Mouse (Mus musculus) heart, adult 18-20 months (tissue): ENCODE data around the gene Ptpn4. TPM values are rescaled to one million over a fixed set of nuclear protein-coding genes. Genes with fewer than 3 reads are reported as not detected.

Experiments
- DNase-seq, 2 experiments: peaks; one replicate each; pipeline ENCODE4 v3.0.0; 2021 to 2022; ENCODE audit warnings: mixed read lengths in 1 of 2
- total RNA-seq, 2 experiments: library from RNA; stranded (reverse); gene quantifications; 2 replicates each; pipeline ENCODE4 v1.2.3; 2021

The Ptpn4 gene
- total RNA-seq, 2 experiments from 2014 or later = 28.1 to 30.2 TPM

DNA sequence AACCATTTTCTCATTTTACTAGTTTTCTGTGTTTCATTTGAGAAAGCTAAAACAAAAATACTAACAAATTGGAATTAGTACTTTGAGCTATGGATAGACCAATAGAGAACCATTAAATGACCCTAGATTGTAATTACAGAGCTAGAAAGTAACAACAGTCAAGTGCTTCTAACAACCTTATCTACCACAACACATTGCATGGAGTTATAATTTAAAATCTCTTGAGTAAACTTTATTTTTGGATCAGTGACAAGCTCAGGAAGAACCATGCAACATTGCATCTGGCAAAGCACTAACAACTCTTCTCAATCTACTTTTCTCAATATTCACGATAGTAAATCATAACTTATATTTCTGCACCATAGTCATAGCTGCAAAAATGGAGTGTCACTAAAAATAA, 29.7 kb downstream of the Ptpn4 start:
- DNase-seq = no peak

DNA sequence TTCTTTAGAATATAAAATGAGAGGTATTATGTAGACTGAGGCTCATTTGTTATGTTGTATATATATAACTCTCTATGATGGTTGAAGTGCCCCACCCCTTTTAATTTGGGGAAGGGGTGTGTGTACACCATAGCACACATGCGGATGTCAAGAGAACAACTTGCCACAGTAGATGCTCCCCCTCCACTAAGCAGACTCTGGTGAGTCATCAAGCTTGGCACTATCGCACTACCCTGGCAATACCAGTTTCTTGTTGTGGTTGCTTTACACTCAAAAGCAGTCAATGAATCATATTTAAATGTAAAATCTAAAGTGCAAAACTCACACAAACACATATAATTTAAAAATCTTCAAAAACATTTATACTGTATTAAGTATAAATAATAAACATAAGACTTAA, 31.4 kb downstream of the Ptpn4 start:
- DNase-seq = no peak

DNA sequence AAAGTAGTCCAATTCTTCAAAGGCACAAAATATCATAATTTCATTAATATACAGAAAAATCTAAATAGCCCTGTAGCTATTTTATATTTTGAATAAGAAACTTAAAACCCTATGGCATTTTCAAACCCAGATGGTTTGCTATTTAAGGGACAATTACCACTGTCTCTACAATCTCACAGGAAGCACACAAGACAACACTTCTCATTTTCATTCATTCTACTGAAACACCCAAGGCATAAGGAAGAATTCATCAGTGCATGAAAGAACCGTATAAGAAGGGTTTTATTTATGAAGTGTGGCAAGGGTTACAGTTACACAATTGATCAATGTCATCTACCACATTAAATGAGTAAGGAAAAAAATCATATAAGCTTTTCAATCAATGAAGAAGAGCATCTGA, 32.8 kb downstream of the Ptpn4 start:
- no peak for DNase-seq

DNA sequence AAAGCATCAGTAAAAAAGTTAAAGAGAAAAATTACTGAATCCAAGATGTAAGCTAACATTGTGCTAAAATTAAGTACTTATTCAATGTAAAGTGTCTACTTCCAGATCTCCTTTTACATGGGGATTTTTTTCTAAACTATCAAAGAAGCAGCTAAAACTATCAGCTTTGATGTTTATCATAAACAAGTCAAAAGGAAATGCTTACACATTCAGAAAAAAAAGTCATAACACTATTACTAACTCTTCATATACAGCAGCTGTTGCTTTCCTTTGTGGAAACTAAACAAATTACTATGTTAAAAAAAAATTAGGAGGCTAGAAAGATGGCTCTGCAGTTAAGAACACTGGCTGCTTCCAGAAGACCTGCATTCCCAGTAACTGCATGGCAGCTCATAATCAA, 42.2 kb downstream of the Ptpn4 start:
- DNase-seq = no peak

DNA sequence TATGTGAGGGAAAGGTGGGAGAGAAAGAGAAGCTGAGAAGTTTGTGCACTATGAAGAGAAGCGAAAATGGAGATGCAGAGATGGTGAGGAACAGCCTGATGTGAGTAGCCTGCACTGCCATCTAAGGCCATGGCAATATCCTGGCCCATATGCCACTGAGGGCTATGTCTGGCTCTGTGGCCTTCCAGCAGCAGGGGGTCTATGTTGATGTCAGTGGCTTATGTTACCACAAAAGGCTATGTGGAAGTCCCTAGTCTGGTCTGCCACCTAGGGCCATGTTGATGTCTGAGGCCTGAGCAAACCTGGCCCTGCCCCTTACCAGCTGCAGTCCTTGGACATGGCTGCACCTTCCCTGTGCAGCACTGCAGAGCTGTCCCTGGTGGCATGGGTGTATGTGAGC, 43.1 kb downstream of the Ptpn4 start:
- DNase-seq = no peak

DNA sequence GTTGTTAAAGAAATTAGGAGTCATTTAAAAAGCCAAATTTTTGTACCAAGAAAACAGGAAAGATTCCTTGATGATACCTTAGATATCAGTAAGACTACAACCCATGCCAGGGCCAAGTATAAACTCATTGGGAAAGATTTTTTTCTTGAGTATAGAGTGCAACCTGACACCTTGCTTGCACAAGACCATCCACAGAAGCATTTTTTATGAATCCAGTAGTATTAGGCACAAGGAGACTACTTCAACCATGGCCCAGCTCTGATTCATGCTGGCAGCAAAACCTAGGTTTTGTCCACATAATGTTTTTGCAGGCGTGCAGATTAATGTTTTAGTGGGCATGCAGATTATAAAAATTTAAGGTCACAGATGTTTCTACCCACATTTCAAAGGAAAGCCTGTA, 46.8 kb downstream of the Ptpn4 start:
- no peak for DNase-seq

DNA sequence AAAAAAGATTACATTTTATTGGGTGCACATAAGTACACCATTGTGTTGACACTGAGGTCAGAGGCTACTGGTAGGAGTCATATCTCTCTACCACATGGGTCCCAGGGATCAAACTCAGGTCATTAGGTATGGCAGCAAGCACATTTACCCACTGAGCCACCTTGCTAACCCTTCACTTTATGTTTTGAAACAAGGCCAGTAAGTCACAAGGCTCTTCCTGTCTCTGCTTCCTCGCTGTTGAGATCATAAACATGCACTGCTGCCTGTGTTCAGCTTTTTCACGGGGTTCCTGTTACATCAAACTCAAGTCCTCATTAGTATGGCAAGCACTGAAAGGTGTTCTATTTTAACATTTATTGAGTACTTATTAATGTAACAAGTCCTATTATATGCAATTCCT, 61.5 kb downstream of the Ptpn4 start:
- no peak for DNase-seq

DNA sequence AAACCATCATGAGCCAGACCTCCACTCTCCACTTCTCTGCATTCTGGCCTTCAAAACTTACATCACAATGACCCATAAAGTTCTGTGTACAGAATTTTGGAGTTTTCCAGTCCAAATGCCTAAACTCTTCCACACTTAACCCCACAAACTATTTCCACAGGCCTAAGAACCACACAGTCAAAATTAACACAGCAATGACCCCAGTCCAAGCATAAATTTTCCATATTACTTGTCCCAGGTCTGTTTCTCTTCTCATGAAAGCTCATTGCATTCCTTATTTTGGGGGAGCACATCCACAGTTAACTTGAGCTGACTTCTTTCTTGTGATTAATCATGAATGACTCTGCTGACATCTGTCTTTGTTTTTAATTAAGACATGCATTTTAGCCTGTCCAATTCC, 101.7 kb downstream of the Ptpn4 start:
- no peak for DNase-seq

DNA sequence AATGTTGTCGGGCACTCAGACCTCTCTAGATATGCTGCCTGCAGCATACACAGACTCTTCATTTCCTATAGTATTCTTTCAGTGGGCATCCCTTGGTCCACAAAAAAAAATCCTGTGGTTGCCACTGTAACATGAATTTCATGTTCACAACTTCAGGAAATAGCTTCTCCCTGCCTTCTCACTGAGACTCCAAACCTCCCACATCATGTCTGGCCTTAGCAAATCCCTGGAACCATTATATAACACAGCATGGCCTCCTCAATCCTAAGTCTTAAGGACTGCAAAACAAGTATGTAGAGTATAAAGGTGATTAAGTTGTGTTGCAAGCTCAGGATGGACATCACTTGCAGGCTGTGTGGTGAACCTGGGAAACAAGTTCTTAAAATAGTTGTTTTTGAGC, 102.6 kb downstream of the Ptpn4 start:
- no peak for DNase-seq

DNA sequence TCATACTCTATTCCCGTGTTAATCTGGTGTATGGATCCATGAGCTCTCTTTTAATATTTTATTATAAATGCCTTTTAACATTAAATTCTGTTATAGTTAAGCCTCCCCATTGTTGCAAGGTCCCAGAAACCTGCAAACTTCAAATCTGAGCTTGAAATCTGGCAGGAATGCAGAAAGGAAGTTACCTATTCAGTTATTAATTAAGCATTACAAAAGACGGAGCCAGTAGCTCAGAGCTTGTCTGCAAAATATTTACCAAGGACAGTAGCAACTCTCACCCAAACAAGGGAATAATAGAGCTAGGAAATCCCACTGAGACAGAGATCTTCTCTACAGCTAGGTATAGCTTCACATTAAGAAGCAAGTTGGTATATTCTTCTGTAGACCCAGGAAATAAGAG, 106.2 kb downstream of the Ptpn4 start:
- no peak for DNase-seq

DNA sequence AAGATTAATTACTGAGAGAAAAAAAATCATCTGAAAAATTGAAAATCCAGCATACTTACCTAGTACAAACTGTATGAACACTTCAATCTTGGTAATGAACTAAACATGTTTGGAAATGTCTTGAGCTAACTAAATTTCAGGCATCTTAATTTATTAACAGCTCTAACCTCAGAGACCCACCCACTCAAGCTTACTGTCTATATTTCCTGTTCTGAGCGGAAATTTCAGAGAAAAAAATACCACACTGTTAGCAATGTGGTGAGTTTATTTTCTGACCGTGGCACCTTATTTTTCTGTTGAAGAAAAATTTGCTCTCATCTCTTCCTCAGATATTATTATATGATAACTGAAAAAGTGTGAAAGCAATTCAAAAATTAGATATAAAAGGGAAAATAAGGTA, 124.4 kb downstream of the Ptpn4 start:
- no peak for DNase-seq

DNA sequence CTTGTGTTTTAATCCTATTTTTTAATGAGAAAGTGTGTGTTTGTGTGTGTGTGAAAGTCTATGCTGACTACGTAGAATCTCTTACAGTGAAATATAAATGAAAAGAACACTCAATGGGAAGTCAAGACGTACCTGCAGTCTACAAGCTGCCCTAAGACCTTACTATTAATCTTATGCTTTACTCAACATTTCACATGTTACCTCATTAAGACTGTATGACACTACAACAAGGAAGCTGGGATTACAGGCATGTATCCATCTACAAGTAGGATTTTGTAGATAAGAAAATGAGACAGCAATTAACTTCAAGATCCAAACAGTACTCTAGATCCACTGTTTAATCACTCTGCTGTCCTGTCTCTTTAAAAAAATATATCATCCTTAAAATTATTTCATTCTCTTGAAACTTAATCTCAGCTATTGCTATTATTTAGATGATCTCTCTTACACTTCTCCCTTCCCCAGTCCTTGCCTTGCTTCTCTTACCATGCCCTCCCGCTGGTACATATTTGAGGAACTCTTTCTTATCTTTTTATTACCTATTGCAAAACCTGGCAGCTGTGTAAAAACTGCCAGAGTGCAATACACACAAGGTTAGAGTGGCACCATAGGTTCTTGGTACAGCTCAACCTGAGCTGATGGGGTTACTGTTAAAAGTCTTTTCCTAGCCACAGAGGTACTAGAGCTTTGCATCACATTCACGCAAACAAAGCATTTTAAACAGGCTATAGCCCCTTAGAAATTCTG, 130.8 kb downstream of the Ptpn4 start:
- DNase-seq = no peak

DNA sequence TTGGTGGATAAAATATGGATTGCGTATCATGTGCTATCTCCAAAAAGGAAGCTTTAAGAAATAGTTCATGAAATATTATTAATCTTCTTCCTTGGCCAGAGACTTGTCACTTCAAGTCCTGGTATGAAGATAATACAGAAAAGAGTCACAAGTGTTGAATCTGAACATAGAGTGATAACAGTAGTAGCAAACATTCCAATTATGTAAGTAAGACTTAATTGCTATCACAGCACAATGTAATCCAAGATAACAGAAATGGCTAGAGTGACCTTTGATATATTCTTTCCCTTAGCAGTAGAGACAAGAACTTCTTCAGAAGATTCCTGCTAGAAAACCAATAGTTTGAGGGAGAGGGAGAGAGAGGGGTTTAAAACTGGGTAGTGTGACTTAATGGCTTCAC, 140.6 kb downstream of the Ptpn4 start:
- DNase-seq = no peak

DNA sequence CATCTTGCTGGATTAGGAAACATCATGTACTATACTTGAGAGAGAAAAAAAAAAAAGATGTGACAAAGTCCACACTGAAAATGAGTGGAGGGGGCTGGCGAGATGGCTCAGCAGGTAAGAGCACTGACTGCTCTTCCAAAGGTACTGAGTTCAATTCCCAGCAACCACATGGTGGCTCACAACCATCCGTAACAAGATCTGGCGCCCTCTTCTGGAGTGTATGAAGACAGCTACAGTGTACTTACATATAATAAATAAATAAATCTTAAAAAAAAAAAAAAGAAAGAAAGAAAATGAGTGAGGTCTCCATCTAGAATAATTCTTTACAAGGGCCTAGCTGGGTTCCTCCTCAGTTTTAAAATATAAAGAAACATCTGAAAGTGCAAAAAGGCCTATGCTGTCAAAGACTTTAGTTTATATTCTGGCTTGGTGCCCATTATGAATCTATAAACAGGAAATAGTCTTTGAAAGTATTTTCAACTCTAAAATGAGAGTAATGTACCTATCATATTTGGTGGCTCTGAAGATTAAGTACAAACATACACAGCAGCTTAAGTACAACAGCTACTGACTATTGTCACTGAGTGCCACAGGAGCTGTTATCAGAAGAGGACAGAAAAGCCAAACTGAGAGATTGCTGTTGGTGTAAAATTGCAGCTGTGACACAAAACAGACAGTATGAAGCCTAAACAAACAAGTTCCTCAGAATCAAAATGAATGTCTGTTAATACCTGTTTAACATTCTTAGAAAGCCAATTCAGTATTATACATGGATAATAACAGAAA, 151.4 kb downstream of the Ptpn4 start:
- DNase-seq = no peak

DNA sequence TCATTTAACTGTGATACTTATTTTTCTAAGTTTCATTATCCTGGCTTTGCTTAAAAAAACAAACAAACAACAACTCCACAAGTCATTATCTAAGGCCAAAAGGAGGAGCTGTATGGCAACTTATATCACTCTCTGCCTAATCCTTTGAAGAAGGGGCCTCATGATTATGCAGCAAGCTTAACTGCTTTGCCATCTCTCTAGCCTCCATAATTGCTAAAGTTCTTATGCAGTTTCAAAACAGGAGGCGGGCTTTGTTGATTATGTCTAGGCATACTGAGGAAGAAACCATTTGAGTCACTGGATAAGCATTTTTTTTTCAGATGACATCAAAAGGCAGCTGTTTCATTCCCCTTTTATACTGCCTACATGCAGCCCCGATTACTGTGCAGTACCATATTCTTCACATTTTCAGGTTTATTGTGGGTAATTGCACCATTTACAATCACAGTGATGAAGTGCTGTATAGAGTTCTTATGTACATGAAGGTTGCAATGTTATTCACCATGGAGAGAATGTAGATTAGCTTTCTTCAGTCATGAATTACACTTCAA, 155.7 kb downstream of the Ptpn4 start:
- no peak for DNase-seq

DNA sequence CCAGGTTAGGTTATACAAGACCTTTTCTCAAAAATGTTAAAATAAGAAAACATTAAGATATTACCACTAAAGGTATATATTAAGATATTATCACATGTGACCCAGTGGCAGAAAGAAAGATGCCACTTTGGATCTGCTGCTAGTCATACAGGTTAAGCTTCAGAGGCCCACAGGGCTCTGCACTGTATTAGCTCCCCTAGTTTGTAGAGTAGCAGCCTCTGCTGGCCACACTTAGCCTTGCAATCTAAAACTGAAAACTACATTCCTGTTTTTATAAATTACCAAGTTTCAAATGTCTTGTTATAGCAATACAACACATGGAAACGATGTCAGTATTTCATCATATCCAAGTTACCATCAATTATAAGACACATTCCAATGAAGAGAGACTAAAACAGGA, 162.4 kb downstream of the Ptpn4 start:
- peak; percentile 7 to 44 for DNase-seq

DNA sequence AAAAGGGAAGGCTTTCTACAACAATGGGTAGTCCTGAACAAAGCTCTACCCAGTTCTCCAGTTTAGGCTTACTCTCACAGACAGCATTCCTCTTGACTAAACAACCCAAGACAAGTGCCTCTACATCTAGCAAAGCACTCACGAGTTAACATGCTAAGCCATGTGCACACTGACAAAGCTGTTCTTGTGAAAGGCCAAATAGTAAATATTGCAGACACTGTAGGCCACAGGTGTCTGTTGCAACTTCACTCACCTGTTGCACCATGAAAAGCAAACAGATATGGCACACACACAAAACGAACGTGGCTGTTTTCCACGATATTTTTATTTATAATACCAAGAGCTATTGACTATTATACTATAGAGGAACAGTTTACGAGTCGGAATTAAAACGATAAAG, 170.5 kb downstream of the Ptpn4 start:
- DNase-seq = no peak

DNA sequence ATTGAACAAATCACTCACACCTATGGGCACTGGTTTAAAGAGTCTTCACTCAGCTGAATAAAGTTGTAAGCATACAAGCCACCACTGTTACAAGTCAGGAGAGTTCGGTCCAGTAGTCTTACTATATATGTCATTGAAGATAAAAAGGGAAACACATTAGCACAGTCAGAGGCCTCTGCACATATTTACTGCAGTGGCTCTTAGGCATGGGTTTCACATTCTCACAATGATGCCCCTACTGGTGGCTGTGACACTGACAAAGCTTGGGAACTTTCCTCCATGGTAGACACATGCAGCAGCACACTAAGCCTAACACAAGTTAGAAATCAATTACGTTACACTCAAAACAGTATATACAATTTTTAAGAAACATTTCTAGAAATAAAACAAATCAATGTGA, 183.1 kb downstream of the Ptpn4 start:
- no peak for DNase-seq

DNA sequence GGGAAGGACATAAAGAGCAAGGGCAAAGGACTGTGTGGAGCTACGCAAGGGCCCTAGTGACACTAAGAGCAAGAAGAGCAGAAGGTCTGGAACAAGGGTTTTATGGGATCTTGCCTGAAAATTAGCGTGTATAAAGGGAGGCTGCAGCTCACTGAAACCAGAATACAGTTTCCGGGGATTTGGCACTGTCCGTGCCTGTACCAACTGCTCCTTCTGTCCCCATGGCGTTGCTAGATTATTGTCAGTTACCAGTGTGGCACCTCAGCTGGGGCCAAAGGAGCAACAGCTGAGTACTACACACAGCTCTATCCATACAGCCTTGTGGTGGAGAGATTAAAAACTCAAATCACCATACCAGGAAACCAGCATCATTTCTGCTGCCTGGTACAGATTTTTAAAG, 187.0 kb downstream of the Ptpn4 start:
- no peak for DNase-seq

DNA sequence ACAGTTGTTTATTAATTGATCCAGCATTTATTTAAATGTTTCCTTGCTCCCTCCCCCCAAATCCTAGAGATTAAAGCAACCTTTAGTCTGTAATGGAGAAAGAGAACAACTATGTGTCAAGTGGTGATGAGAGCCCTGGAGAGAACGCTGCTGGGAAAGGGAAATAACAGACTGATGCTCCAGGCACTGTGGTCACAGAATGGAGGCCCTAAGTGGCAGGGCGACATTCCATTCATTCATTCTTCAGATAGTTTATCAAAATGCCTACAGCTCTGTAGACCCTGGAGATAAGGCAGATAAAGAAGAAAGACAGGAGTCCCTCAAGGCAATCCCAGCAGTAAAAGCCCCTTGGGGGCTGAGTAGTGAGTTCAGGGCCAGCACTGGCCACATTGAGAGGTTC, 187.8 kb downstream of the Ptpn4 start:
- DNase-seq = no peak

DNA sequence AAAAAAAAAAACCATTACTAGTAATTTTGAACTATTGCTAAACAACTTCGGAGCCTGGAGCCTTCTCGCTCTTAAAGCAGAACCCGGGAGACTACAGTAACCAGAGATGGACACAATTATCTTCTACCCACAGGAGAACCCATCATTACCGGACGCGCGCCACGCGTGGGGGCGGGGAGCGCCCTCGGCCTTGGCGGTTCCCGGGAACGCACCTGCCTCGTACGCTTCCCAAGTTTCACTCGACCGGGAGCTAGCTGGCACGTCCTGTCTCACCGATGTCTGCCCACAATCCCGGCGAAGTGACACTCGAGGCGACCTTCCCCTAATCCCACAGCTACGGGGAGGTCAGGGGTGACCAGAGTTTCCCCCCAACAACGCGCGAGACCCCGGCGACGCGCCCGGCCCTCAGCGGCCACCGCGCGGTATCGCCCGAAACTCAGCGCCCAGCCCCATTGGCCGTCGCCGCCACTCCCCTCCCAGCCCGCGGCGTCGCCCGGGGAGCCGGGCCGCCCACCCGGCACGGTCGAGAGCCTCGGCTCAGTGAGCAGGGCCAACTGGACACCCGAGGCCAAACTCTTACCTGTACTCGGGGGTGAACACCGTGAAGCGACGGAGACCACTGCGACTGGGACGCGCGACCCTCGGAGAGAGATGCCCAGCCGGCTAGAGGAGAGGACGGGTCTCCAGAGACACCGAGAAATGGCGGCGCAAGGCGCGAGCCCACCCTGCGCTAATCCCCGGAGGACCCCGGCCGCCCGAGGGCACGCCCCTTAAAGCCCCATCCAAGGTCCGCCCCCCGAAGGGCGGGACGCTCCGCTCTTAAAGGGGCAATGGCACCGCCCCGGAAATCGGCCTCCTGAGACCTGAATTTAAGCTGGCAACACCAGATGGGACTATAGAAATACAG, 189.0 kb downstream of the Ptpn4 start, which contains the start of gene Epb41l5:
TSS of gene Epb41l5 (minus strand) at position 796 of the 907 bp plus-strand sequence.
- peak; percentile 87 to 91 for DNase-seq

DNA sequence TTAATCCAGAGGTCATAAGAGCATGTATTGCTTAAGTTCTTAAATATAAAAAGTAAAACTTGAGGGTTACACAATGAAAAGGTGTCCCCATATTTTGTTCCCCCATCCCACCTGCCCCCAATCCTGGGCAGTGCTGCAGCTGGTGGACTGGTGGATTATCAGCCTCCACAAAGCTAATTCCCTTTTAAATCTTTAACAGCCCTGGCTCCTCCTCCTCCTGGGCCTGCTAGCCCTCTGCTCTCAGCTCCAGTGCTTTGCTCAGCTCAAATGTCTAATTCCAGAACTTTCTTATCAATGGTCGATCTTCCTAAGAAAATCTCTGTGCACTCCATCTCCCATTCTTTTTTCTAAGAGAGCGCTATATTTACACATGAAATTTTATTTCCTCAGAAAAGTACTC, 191.1 kb downstream of the Ptpn4 start:
- no peak for DNase-seq

DNA sequence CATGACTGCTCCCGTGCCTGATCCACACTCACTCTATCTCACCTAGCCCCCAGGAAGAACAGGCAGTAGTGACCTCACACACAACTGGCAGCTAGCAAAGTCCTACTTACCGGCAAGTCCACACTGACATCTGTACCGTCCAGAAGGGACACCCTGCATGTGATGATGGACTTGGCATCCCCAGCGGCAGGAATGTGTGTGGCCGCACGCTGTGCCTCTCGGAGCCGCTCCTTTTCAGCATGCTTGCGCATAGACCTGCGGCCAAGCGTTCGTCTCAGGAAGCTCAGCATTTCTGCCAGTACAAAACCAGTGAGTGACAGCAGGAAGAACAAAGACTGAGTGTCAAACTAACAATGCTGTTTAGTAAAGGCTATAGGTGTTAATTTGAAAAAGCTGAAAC, 195.0 kb downstream of the Ptpn4 start:
- peak; percentile 44 to 54 for DNase-seq
